Mouse (Mus musculus): Measurements from ENCODE around the gene Rasl11b. TPM values are rescaled to one million over a fixed set of nuclear protein-coding genes. Genes with fewer than 3 reads are reported as not detected.

The Rasl11b gene
- total RNA-seq, 2 experiments from 2014 or later: 42.7 to 50.6 TPM

DNA sequence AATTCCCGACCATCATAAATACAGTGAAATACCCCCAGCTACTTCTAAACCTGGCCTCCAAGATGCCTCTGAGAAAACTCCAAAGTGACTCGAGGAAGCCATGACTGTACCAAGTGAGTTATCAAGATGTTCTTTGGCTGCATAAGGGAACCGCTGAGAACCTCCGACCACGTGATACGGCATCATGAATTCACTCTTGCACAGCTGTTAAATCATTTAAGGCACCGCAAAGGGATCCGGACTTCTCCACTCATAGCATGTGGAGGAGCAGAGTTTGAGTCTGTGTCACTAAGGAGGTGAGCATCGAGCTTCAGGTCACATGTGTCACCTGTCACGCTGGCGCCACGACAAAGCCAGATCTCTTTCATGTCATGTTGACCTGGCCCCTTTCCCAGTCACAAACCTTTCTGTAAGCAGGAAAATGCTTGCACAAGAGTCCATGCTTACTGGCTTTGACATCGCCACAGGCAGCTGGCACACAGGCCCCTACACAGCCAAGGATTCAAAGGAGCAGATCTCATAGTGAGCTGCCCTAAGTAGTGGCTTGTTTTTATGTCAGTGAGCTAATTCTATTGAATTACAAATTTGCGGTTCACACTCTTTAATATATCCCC lies 49.4 kb downstream of the Rasl11b start:
- intact Hi-C loops (cut with DNase I): no loop called here
- peak; percentile 79 for DNase-seq

DNA sequence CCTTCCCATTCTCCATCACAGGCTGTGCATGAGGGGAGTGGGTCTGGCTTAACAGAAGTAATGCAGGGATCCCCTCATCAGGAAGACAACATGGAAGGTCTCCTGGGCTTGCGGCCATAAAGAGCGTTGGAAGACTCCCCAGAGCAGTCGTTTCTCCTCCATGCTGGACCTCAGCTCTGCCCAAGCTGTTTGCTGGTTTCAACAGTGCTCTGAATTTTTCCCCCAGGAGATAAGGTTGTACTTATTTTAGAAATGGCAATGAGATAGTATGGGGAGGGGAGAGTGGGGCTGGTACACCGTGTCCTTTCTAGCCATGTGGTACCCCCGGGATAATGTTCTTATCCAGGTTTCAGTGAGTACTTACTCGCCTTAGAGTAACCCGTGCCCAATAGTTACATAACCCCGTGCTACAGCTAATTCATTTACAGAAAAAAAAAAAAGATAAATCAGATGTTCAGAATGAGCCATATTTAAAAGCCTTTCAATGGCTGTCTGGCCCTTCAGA lies 50.6 kb downstream of the Rasl11b start:
- no peak for DNase-seq
- intact Hi-C loops (cut with DNase I): no loop called here

DNA sequence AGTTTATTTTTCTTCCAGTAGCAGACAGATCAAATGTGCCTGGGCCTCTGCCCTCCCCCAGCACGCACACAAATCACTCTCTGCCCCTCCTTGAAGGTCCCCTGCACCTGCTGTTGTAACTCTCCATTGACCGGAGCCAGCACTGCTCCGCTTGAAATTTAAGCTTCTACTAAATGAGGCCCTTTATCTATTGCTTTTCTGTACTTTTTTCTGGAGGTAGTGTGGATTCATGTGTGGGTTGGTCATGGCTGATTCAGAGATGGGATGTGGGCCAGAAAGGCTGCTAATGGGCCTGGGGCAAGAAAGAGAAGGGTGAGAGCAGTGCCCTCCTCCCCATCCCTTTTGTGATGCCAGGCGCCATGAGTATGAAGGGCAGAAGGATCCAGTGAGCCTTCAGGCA lies 51.4 kb downstream of the Rasl11b start:
- intact Hi-C loops (cut with DNase I): no loop called here
- DNase-seq: no peak

DNA sequence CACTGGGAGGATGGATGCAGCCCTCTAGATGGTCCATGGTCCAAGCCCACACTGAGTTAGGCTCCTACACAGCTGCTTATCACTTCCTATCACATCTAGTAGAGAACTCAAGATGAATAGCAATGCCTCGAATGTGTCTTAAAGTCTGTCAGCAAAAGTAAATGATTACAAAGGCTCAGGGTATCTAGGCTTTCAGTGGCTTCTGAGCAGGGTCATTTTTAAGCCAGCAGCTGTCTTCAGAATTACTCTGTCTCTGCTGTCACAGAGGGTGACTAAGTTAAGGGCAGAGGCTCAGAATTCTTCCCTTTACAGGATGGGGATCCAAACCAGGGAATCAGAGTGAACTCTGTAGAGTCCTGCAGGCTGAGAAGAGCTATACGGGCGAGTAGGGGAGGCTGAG lies 51.9 kb downstream of the Rasl11b start:
- DNase-seq: no peak

More for the DNA sequence above, 51.9 kb downstream of the Rasl11b start:
- intact Hi-C loops (cut with DNase I): no loop called here

Other genes with a start within 250 kb of the Rasl11b start
- 100 to 1,000 TPM; 111 to 115 TPM for gene Usp46, start 126.9 kb upstream of the Rasl11b start, total RNA-seq (2021)